Mouse (Mus musculus) cerebellum, adult 2 months (tissue): ENCODE measurements at regions not wholly inside any gene's neighbourhood (a gene's known extent, or its start where the extent isn't known, plus 50 kb on each side); places are given as distances from the start of the nearest gene placed in this dataset.

Experiments used
- CTCF ChIP-seq: fragments of 200-500 bp; IDR thresholded peaks from 2 replicates; pipeline ENCODE4 v1.5.1; 2011; ENCODE audit warnings: low read depth, mild to moderate bottlenecking, control low read depth, low read length, moderate library complexity, borderline replicate concordance; ENCODE audit not compliant: insufficient read depth
- POLR2A ChIP-seq: fragments of 200-500 bp; IDR thresholded peaks from 2 replicates; pipeline ENCODE4 v1.6.1; 2011; ENCODE audit warnings: low read length, control low read depth, borderline replicate concordance; ENCODE audit not compliant: insufficient read depth

DNA sequence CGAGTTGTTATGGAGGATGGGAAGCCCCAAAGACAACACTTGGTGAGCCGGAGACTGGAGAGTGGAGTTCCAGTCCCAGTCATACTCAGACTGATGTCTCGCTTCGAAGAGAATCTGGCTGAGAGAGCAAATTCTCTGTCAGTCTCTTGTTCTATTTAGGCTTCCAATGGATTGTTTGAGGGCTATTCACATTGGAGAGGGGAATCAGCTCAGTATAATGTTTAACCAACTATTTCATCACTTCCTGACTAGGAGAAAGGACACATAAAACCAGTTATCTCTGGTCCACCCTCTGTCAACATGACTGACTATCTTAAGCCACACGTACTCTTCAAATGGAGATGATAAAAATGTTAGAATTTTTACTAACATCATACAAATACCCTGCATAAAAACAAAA is 123.9 kb upstream of the Max start:
- TF ChIP-seq CTCF (no peak), POLR2A (no peak)
